Mouse (Mus musculus) hindbrain, embryonic 11.5 days (tissue): Measurements from ENCODE around the gene Nufip1. TPM values are rescaled to one million over a fixed set of nuclear protein-coding genes. Genes with fewer than 3 reads are reported as not detected.
A peak's percentile ranks its signal among the peaks of the same experiment; 100 is the strongest.

ENCODE experiments used
- ATAC-seq: fragments of 200-750 bp; cut with Nextera tagmentation; 2 replicates; pipeline ENCODE4 v1.8.0; 2017; ENCODE audit warnings: mild to moderate bottlenecking, moderate TSS enrichment, moderate library complexity; ENCODE audit not compliant: low FRiP score
- DNase-seq: peaks from one replicate; pipeline ENCODE4 v3.0.0-alpha.2; 2015; ENCODE audit warnings: low spot score
- H3K27ac ChIP-seq: fragments of 300-500 bp; sonication (generic); 2 replicates; pipeline ENCODE4 v1.5.1; 2014; ENCODE audit warnings: mild to moderate bottlenecking, low read depth, low read length
- H3K27me3 ChIP-seq: fragments of 300-500 bp; sonication (generic); 2 replicates; pipeline ENCODE4 v1.6.1; 2014; ENCODE audit warnings: mild to moderate bottlenecking, low read length, moderate library complexity, mixed read lengths; ENCODE audit not compliant: control insufficient read depth, insufficient read depth
- H3K36me3 ChIP-seq: fragments of 300-500 bp; sonication (generic); 2 replicates; pipeline ENCODE4 v1.6.1; 2014; ENCODE audit warnings: mild to moderate bottlenecking, low read length, moderate library complexity, mixed read lengths; ENCODE audit not compliant: control insufficient read depth, insufficient read depth
- H3K4me1 ChIP-seq: fragments of 300-500 bp; sonication (generic); replicated peaks from 2 replicates; pipeline ENCODE4 v1.6.1; 2014; ENCODE audit warnings: low read length, mixed read lengths; ENCODE audit not compliant: control insufficient read depth, insufficient read depth
- H3K4me2 ChIP-seq: fragments of 300-500 bp; sonication (generic); replicated peaks from 2 replicates; pipeline ENCODE4 v1.6.1; 2014; ENCODE audit warnings: mild to moderate bottlenecking, low read depth, low read length
- H3K4me3 ChIP-seq: fragments of 300-500 bp; sonication (generic); 2 replicates; pipeline ENCODE4 v1.5.1; 2014; ENCODE audit warnings: low read depth, low read length
- H3K9ac ChIP-seq: fragments of 300-500 bp; sonication (generic); 2 replicates; pipeline ENCODE4 v1.6.1; 2014; ENCODE audit warnings: low read depth, low read length
- H3K9me3 ChIP-seq: fragments of 300-500 bp; sonication (generic); 2 replicates; pipeline ENCODE4 v1.6.1; 2016; ENCODE audit warnings: low read length; ENCODE audit not compliant: control insufficient read depth
- whole genome bisulfite sequencing: fragments of 180-500 bp; shearing (Covaris S2); extraction: QIAGEN DNeasy Blood & Tissue Kit; methylation state at CpG from one replicate; pipeline ENCODE4 v1.1.7; 2014; 5-methylcytosine and 5-hydroxymethylcytosine counted together
- polyA plus RNA-seq: library from polyadenylated mRNA; unstranded; fragments of >200 nt; fragmentation: Nextera tagmentation; extraction: Ambion mirVana; gene quantifications from 2 replicates; pipeline ENCODE4 v1.2.1, GENCODE M21; 2014

Nufip1 gene
- polyA plus RNA-seq = 17.1 and 18.4 TPM in 2 replicates

DNA sequence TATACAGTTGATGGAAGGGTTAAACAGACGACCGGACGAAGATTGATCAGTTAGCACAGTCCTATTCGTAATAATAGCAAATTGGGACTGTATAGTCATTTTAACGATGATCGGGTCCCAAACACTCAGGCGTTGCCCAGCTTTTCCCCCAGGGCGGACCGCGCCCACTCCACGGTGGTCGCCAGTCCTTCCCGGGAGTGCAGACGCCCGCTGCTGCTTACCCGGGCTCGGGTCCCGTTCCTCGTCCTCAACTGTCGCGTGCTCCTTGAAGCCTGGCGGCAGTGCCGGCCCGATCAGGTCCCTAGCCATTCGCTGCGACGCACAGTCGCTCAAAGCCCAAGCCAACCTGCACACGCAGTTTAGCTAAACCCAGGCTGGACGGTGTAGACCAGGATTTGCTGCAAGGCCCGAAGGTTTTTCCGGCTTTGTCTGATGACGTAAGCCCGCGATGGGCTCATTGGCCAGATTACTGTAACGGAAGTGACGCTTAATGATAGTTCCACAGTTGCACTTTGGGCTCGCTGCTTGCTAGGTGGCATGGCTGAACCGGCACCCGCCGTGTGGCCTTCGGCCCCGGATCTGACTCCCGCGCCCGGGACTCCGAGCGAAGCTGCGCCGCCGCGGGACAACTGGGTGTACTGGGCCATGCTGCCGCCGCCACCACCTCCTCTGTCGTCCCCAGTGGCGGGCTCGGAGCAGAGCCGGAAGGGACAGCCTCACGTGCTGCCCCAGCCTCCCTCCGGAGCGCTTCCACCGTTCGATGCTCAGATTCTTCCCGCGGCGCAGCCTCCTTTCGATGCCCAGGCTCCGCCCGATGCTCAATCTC, at the start of gene Nufip1, which contains the start of gene Gpalpp1:
Gene Nufip1, plus strand, starts transcription at position 496 of the 826 bp plus-strand sequence.
Gene Gpalpp1, minus strand, starts transcription at position 365 of the 826 bp plus-strand sequence.
- Histone ChIP-seq H3K9ac (peak within 1 kb of the TSS; percentile 64), H3K4me1 (no peaks in the 10 kb centered on the region; the same call in 1 of the 2 replicates), H3K4me2 (peak within 1 kb of the TSS; percentile 79), H3K9me3 (no peaks in the 10 kb centered on the region), H3K4me3 (peak within 1 kb of the TSS; percentile 96), H3K36me3 (no peaks in the 10 kb centered on the region), H3K27me3 (no peaks in the 10 kb centered on the region), H3K27ac (peak within 1 kb of the TSS; percentile 40)
- DNase-seq (peak; percentile 93), ATAC-seq (peak; percentile 100)
- under 1% methylated on average over 68 of the region's 69 CpGs for WGBS

DNA sequence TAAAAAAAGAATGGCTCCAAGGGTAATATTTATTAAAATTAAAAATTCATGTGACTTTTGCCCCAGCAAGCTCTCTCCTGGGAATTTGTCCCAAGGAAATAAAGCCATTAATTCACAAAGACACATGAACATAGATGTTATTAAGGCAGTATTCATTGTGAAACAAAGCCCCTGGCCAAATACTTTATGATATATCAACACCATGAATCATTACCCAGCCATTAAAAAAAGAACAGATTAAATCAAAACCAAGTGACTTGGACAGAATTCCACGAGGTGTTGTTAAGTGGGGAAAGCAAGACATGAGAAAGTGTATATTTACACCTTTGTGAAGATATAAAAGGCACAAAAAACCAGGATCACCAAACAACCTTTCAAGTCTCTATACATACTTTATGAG, 43.5 kb upstream of the Nufip1 start:
- H3K27me3 ChIP-seq = no peaks in the 10 kb centered on the region
- H3K36me3 ChIP-seq = no peaks in the 10 kb centered on the region
- H3K4me3 ChIP-seq = no peak overlapping the region
- no peaks in the 10 kb centered on the region for H3K9me3 ChIP-seq
- no peak for DNase-seq
- no peaks in the 10 kb centered on the region for H3K4me1 ChIP-seq
- H3K27ac ChIP-seq = no peak overlapping the region
- H3K4me2 ChIP-seq = no peak overlapping the region
- H3K9ac ChIP-seq = no peak overlapping the region
- 60% methylated on average over 1 of the region's 1 CpGs for WGBS
- no peak for ATAC-seq

GRCm38 (mm10) chr14:76068296-76068695, 42.4 kb upstream of the Nufip1 start:
- Histone ChIP-seq H3K36me3 (no peaks in the 10 kb centered on the region), H3K27ac (no peak overlapping the region), H3K4me1 (no peaks in the 10 kb centered on the region), H3K27me3 (no peaks in the 10 kb centered on the region), H3K4me3 (no peak overlapping the region), H3K9ac (no peak overlapping the region), H3K4me2 (no peak overlapping the region), H3K9me3 (no peaks in the 10 kb centered on the region)
- DNase-seq (no peak), ATAC-seq (no peak)
- 73% methylated on average over 4 of the region's 4 CpGs for WGBS

GRCm38 (mm10) chr14:76069296-76069695, 41.4 kb upstream of the Nufip1 start:
- Histone ChIP-seq H3K36me3 (no peaks in the 10 kb centered on the region), H3K9ac (no peak overlapping the region), H3K4me2 (no peak overlapping the region), H3K27me3 (no peaks in the 10 kb centered on the region), H3K9me3 (no peaks in the 10 kb centered on the region), H3K4me1 (no peaks in the 10 kb centered on the region), H3K4me3 (no peak overlapping the region), H3K27ac (no peak overlapping the region)
- DNase-seq = no peak
- ATAC-seq = no peak
- WGBS = 76% methylated on average over 4 of the region's 4 CpGs

DNA sequence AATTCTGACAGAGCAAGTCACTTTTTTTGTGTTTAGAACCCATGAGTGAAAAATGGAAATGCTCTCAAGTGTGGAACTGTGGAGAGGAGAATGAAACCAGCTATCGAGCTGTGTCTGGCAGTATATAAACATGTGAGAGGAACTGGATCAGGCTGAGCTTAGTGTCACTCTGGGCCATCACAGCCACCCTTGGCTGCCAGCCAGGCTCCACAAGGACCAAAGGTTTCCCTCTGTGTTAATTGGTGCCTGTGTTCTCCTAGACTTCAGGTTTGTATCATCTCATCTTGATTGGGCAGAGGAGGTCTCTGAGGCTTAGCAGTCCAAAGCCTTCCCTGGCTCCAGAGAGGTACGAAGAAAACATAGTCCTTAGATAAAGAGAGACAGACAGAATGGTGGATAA, 38.1 kb upstream of the Nufip1 start:
- H3K4me2 ChIP-seq = no peak overlapping the region
- H3K9me3 ChIP-seq = no peaks in the 10 kb centered on the region
- H3K36me3 ChIP-seq = no peaks in the 10 kb centered on the region
- no peak for ATAC-seq
- 81% methylated on average over 2 of the region's 2 CpGs for WGBS
- no peaks in the 10 kb centered on the region for H3K27me3 ChIP-seq
- H3K4me1 ChIP-seq = no peaks in the 10 kb centered on the region
- no peak overlapping the region for H3K4me3 ChIP-seq
- no peak for DNase-seq
- no peak overlapping the region for H3K27ac ChIP-seq
- H3K9ac ChIP-seq = no peak overlapping the region

DNA sequence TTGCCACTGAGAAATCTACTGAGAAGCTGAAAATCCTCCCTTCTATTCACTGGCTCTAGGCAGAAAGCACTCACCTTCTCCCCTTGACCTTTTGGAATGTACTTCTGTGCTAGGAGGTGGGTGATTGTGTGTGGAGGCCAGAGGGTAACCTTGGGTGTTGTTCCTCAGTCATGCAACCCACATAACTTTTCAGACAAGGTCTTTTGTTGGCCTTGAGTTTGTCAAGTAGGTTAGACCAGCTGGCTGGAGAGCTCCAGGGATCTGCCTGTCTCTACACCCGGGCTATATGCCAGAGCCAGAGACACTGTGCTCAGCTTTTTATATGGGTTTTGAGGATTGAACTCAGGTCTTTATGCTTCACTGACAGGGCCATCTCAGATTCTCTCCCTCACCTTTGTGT, 36.5 kb upstream of the Nufip1 start:
- H3K27me3 ChIP-seq = no peaks in the 10 kb centered on the region
- no peak overlapping the region for H3K4me3 ChIP-seq
- no peak overlapping the region for H3K9ac ChIP-seq
- no peaks in the 10 kb centered on the region for H3K36me3 ChIP-seq
- H3K9me3 ChIP-seq = no peaks in the 10 kb centered on the region
- no peak overlapping the region for H3K27ac ChIP-seq
- no peak for ATAC-seq
- DNase-seq = no peak
- no peak overlapping the region for H3K4me2 ChIP-seq
- WGBS = 81% methylated on average over 1 of the region's 1 CpGs
- no peaks in the 10 kb centered on the region for H3K4me1 ChIP-seq

GRCm38 (mm10) chr14:76075721-76076120, 35.0 kb upstream of the Nufip1 start:
- no peak for DNase-seq
- H3K36me3 ChIP-seq = no peaks in the 10 kb centered on the region
- no peaks in the 10 kb centered on the region for H3K9me3 ChIP-seq
- ATAC-seq = no peak
- no peaks in the 10 kb centered on the region for H3K27me3 ChIP-seq
- H3K27ac ChIP-seq = no peak overlapping the region
- H3K9ac ChIP-seq = no peak overlapping the region
- H3K4me3 ChIP-seq = no peak overlapping the region
- 64% methylated on average over 4 of the region's 4 CpGs for WGBS
- no peak overlapping the region for H3K4me2 ChIP-seq
- no peaks in the 10 kb centered on the region for H3K4me1 ChIP-seq

DNA sequence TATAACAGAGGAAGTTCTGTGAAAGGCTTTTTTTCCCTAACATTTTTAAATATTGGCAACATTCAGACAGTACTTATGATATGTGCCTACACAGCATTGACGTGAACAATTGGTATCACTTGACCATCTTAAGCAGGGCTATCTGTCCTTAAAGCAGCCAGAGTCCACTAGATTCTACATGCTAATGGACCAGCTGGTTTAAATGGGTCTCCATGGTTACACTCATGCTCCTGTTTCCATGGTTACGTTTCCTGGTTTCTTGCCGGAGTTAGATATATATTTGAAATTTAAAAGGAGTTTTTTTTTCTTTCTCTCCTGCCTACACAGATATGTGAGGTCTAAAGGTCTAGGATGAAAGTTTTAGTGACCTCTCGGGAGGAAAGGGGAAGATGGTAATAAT, 34.1 kb upstream of the Nufip1 start:
- Histone ChIP-seq H3K4me2 (no peak overlapping the region), H3K36me3 (no peaks in the 10 kb centered on the region), H3K27ac (no peak overlapping the region), H3K4me3 (no peak overlapping the region), H3K9ac (no peak overlapping the region), H3K4me1 (no peaks in the 10 kb centered on the region), H3K9me3 (no peaks in the 10 kb centered on the region), H3K27me3 (no peaks in the 10 kb centered on the region)
- ATAC-seq (peak; percentile 30; the same call in 1 of the 2 replicates), DNase-seq (peak; percentile 37)
- WGBS = 58% methylated on average over 4 of the region's 4 CpGs

- Histone ChIP-seq H3K27ac (no peak overlapping the region), H3K27me3 (no peaks in the 10 kb centered on the region), H3K36me3 (no peaks in the 10 kb centered on the region), H3K4me3 (no peak overlapping the region), H3K4me2 (no peak overlapping the region), H3K9ac (no peak overlapping the region), H3K9me3 (no peaks in the 10 kb centered on the region), H3K4me1 (no peaks in the 10 kb centered on the region)
- 55% methylated on average over 9 of the region's 9 CpGs for WGBS
- ATAC-seq = 0 out of 2 replicates have a peak, but pooled peaks have one; percentile 22
- peak; percentile 66 for DNase-seq
Measured at GRCm38 (mm10) chr14:76077088-76077491, 33.6 kb upstream of the Nufip1 start.
